Mouse (Mus musculus) ES-E14 (cell line): Measurements from ENCODE around the gene Aak1. TPM values are rescaled to one million over a fixed set of nuclear protein-coding genes. Genes with fewer than 3 reads are reported as not detected.

ENCODE experiments used
- DNase-seq: peaks from one replicate; pipeline ENCODE4 v3.0.0-alpha.2; 2013; ENCODE audit warnings: low read depth, low spot score
- H3K27ac ChIP-seq: 2 replicates; pipeline ENCODE4 v1.5.1; 2012; ENCODE audit warnings: low read depth, mild to moderate bottlenecking, low read length, moderate library complexity, mixed read lengths; ENCODE audit not compliant: poor library complexity, insufficient read depth, severe bottlenecking
- H3K36me3 ChIP-seq: 2 replicates; pipeline ENCODE4 v1.6.1; 2012; ENCODE audit warnings: mild to moderate bottlenecking, low read length, moderate library complexity, mixed read lengths; ENCODE audit not compliant: control insufficient read depth, poor library complexity, insufficient read depth, severe bottlenecking
- H3K4me1 ChIP-seq, 2 experiments: fragments of 150-350 bp in 1 of 2; sonication (generic) in 1 of 2; 2 replicates each; pipeline ENCODE4 v1.6.1; 2012; ENCODE audit warnings: low read length in 2 of 2, mild to moderate bottlenecking in 1 of 2, mixed read lengths in 1 of 2; ENCODE audit not compliant: control insufficient read depth in 2 of 2, insufficient read depth in 2 of 2, poor library complexity in 1 of 2
- H3K4me3 ChIP-seq, 2 experiments: fragments of 150-350 bp in 1 of 2; sonication (generic) in 1 of 2; 2 replicates each; pipeline ENCODE4 v1.5.1; 2012; ENCODE audit warnings: low read length in 2 of 2, low read depth in 1 of 2, mild to moderate bottlenecking in 1 of 2, mixed read lengths in 1 of 2; ENCODE audit not compliant: insufficient read depth in 1 of 2, poor library complexity in 1 of 2, severe bottlenecking in 1 of 2
- H3K9ac ChIP-seq: 2 replicates; pipeline ENCODE4 v1.6.1; 2012; ENCODE audit warnings: low read depth, mild to moderate bottlenecking, low read length, mixed read lengths; ENCODE audit not compliant: poor library complexity, insufficient read depth, severe bottlenecking
- H3K9me3 ChIP-seq: fragments of 150-350 bp; sonication (generic); 2 replicates; pipeline ENCODE4 v1.6.1; 2012; ENCODE audit warnings: low read depth, mild to moderate bottlenecking, low read length; ENCODE audit not compliant: control insufficient read depth, insufficient read depth
- CHD2 ChIP-seq: IDR thresholded peaks from 2 replicates; pipeline ENCODE4 v1.6.1; 2014; ENCODE audit warnings: mild to moderate bottlenecking, low read depth, low read length, inconsistent platforms
- HCFC1 ChIP-seq: IDR thresholded peaks from 2 replicates; pipeline ENCODE4 v1.6.1; 2012; ENCODE audit warnings: low read length, inconsistent platforms, borderline replicate concordance; ENCODE audit not compliant: insufficient read depth
- MAFK ChIP-seq: IDR thresholded peaks from 2 replicates; pipeline ENCODE4 v1.6.1; 2014; ENCODE audit warnings: mild to moderate bottlenecking, low read depth, low read length, inconsistent platforms; ENCODE audit not compliant: insufficient read depth
- ZC3H11A ChIP-seq: IDR thresholded peaks from 2 replicates; pipeline ENCODE4 v1.6.1; 2012; ENCODE audit warnings: low read depth, mild to moderate bottlenecking, inconsistent platforms, low read length, borderline replicate concordance
- ZNF384 ChIP-seq: IDR thresholded peaks from 2 replicates; pipeline ENCODE4 v1.6.1; 2012; ENCODE audit warnings: low read depth, low read length, inconsistent platforms
- in situ Hi-C, 2 experiments: fragments of 600-800 bp; cut with MboI; formaldehyde crosslinking; loops; one replicate each; pipeline ENCODE4 v1.15.1; 2025; ENCODE audit warnings: low sequenced_read_pairs in 2 of 2, inconsistent platforms in 1 of 2; ENCODE audit not compliant: unreplicated experiment in 2 of 2
- total RNA-seq: library from RNA; depleted of rRNA; stranded (reverse); fragments of 300-350 nt; gene quantifications from 2 replicates; pipeline ENCODE4 v1.2.3, GENCODE M21; 2012; rRNA removed

Aak1 gene
- 17.5 and 20.0 TPM in 2 replicates for total RNA-seq

GRCm38 (mm10) chr6:86848915-86849644 lies at the start of gene Aak1:
Aak1 (plus strand) TSS chr6:86849517.
- Histone ChIP-seq H3K36me3 (no peaks in the 10 kb centered on the region), H3K27ac (peak within 1 kb of the TSS; percentile 96), H3K4me3 (peak within 1 kb of the TSS; percentile 81 to 100), H3K4me1 (peaks cover 0 to 3% of the 10 kb centered on the region in 2 experiments; a peak in 1 of 4 replicates), H3K9ac (peak within 1 kb of the TSS; percentile 86), H3K9me3 (no peaks in the 10 kb centered on the region)
- DNase-seq: peak; percentile 81
- TF ChIP-seq CHD2: 0 out of 2 replicates have a peak, but pooled peaks have one; percentile 17
- no peak for TF ChIP-seq MAFK
- TF ChIP-seq HCFC1: peak; percentile 95
- in situ Hi-C loops: no loop called here

GRCm38 (mm10) chr6:86800467-86800866 lies 48.9 kb upstream of the Aak1 start:
- no peak overlapping the region for H3K4me3 ChIP-seq
- no peaks in the 10 kb centered on the region for H3K36me3 ChIP-seq
- in situ Hi-C loops: no loop called here
- no peaks in the 10 kb centered on the region for H3K9me3 ChIP-seq
- H3K9ac ChIP-seq: no peak overlapping the region
- TF ChIP-seq MAFK (no peak), ZNF384 (no peak), CHD2 (no peak), HCFC1 (no peak), ZC3H11A (no peak)
- no peak overlapping the region for H3K27ac ChIP-seq
- H3K4me1 ChIP-seq: peaks cover 0 to 7% of the 10 kb centered on the region in 2 experiments; a peak in 1 of 4 replicates
- DNase-seq: no peak

GRCm38 (mm10) chr6:86801431-86801830 lies 47.9 kb upstream of the Aak1 start:
- TF ChIP-seq HCFC1 (no peak), ZC3H11A (no peak), ZNF384 (no peak), CHD2 (no peak), MAFK (no peak)
- Histone ChIP-seq H3K9me3 (no peaks in the 10 kb centered on the region), H3K9ac (no peak overlapping the region), H3K36me3 (no peaks in the 10 kb centered on the region), H3K27ac (no peak overlapping the region), H3K4me1 (peaks cover 0 to 7% of the 10 kb centered on the region in 2 experiments; a peak in 1 of 4 replicates), H3K4me3 (no peak overlapping the region)
- in situ Hi-C loops: no loop called here
- peak; percentile 47 for DNase-seq

GRCm38 (mm10) chr6:86804646-86805045 lies 44.7 kb upstream of the Aak1 start:
- H3K27ac ChIP-seq: no peak overlapping the region
- peaks cover 2 to 7% of the 10 kb centered on the region in 2 experiments; a peak in 1 of 4 replicates for H3K4me1 ChIP-seq
- in situ Hi-C loops: no loop called here
- H3K4me3 ChIP-seq: no peak overlapping the region
- no peaks in the 10 kb centered on the region for H3K9me3 ChIP-seq
- H3K36me3 ChIP-seq: no peaks in the 10 kb centered on the region
- H3K9ac ChIP-seq: no peak overlapping the region
- DNase-seq: no peak
- TF ChIP-seq HCFC1 (no peak), MAFK (no peak), ZNF384 (no peak), CHD2 (no peak), ZC3H11A (no peak)
